Mouse (Mus musculus): ENCODE measurements at regions not wholly inside any gene's neighbourhood (a gene's known extent, or its start where the extent isn't known, plus 50 kb on each side); places are given as distances from the start of the nearest gene placed in this dataset.

DNA sequence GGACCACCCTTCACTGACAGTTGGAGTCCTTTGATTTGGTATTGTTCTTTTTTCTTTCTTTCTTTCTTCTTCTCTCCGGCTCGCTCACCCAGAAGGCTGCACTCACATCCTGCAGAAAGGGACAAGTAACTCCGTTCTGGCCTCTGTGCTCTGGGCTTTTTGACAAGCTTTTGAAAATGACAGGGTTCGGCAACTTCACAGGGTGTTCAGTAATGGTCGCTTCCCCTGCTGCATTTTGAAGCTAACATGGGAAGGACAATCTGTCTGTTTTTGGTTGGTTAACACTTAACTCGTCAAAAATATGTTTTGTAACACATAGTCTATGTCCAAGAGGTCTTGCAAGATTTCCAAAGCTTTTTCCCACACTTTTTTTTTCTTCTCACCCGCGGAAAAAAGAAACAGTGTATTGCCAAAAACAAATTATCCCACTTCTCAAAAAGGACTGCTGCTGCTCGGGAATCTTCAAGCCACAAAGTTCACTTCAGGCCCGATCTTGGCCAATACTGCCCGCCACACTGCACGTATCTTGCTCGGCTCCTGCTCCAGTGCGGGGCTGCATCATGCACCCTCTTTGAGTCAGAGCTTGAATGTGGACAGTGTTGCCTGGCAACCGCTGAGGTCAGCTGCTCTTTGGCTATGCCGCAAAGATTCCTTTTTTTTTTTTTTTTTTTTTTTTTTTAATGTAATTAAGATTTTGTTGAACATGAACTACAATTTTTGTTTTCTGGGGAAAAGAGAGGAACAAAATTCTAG is 209.4 kb upstream of the Inhba start:
- peak; percentile 97 for ATAC-seq (ENCODE audit: low FRiP score)
- Histone ChIP-seq H3K9me3 (ENCODE audit: control insufficient read depth, low read length) (no peaks in the 10 kb centered on the region), H3K27me3 (ENCODE audit: control insufficient read depth, insufficient read depth, low read length) (no peaks in the 10 kb centered on the region), H3K4me1 (ENCODE audit: control insufficient read depth, insufficient read depth, low read length) (no peaks in the 10 kb centered on the region), H3K27ac (ENCODE audit: low read depth, low read length) (no peak overlapping the region), H3K9ac (ENCODE audit: low read length) (no peak overlapping the region), H3K4me3 (ENCODE audit: low read depth, low read length) (no peak overlapping the region), H3K4me2 (no peak overlapping the region), H3K36me3 (ENCODE audit: control insufficient read depth, insufficient read depth, low read length) (no peaks in the 10 kb centered on the region)
- peak; percentile 86 for DNase-seq (ENCODE audit: low spot score, missing footprints)
- WGBS, result 51% methylated on average over 16 of the region's 16 CpGs

DNA sequence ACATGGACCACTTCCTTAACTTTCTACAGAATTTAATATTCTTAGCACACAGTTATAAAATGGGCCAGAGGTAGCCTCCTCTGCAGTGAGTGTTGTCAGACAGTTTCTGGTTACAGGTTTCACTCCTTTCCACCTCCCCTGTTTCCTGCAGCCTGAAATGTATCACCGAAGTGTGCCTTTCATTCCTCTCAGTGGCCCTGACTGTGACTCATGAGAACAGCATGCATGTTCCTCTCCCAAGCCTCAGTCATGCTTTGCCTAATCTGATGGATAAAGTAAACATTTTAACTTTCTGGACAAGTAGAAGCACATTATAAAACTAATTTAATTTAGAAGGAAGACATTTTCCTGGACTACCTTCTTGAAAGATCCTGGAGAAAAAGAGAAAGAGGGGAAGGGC is 207.7 kb upstream of the Inhba start:
- DNase-seq (ENCODE audit: low spot score, missing footprints) (no peak), ATAC-seq (ENCODE audit: low FRiP score) (no peak)
- Histone ChIP-seq H3K27me3 (ENCODE audit: control insufficient read depth, insufficient read depth, low read length) (no peaks in the 10 kb centered on the region), H3K36me3 (ENCODE audit: control insufficient read depth, insufficient read depth, low read length) (no peaks in the 10 kb centered on the region), H3K9ac (ENCODE audit: low read length) (no peak overlapping the region), H3K27ac (ENCODE audit: low read depth, low read length) (no peak overlapping the region), H3K4me1 (ENCODE audit: control insufficient read depth, insufficient read depth, low read length) (no peaks in the 10 kb centered on the region), H3K4me3 (ENCODE audit: low read depth, low read length) (no peak overlapping the region), H3K4me2 (no peak overlapping the region), H3K9me3 (ENCODE audit: control insufficient read depth, low read length) (no peaks in the 10 kb centered on the region)
- 88% methylated on average over 1 of the region's 1 CpGs for WGBS

GRCm38 (mm10) chr13:15806925-15807324 is 204.7 kb upstream of the Inhba start:
- Histone ChIP-seq H3K27me3 (ENCODE audit: control insufficient read depth, insufficient read depth, low read length) (no peaks in the 10 kb centered on the region), H3K36me3 (ENCODE audit: control insufficient read depth, insufficient read depth, low read length) (no peaks in the 10 kb centered on the region), H3K4me2 (no peak overlapping the region), H3K4me1 (ENCODE audit: control insufficient read depth, insufficient read depth, low read length) (no peaks in the 10 kb centered on the region), H3K4me3 (ENCODE audit: low read depth, low read length) (no peak overlapping the region), H3K27ac (ENCODE audit: low read depth, low read length) (no peak overlapping the region), H3K9ac (ENCODE audit: low read length) (no peak overlapping the region), H3K9me3 (ENCODE audit: control insufficient read depth, low read length) (no peaks in the 10 kb centered on the region)
- DNase-seq (ENCODE audit: low spot score, missing footprints), result no peak
- no peak for ATAC-seq (ENCODE audit: low FRiP score)
- 88% methylated on average over 4 of the region's 4 CpGs for WGBS

DNA sequence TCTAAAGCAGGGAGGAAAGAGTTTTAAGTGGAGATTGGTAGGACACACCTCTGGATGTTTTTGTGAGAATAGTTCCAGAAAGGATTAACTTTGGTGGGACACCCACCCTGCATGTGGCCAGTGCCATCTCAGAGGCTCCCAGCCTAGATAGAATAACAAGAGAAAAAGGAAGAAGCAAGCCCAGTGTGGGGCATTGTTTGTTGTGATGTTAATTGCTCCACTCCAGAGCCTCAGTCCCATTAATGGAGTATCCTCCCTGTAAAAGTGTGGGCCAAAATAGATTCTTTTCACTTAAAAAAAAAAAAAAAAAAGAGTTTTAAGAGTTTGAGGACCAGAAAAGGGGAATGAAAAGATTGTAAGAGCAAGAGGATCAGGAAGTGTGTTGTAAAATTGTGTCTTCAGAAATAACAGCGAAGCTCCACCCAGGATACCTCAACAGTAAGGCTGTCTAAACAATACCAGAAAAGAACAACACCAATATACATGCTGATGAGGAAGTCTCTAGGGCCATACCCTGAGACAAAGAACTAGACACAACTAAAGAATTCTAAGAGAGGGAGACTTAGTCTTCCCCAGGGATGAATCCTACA is 189.3 kb upstream of the Inhba start:
- H3K9me3 ChIP-seq (ENCODE audit: control insufficient read depth, low read length), result no peaks in the 10 kb centered on the region
- no peak overlapping the region for H3K9ac ChIP-seq (ENCODE audit: low read length)
- H3K27ac ChIP-seq (ENCODE audit: low read depth, low read length), result no peak overlapping the region
- no peak overlapping the region for H3K4me2 ChIP-seq
- H3K4me3 ChIP-seq (ENCODE audit: low read depth, low read length), result no peak overlapping the region
- ATAC-seq (ENCODE audit: low FRiP score) (no peak), DNase-seq (ENCODE audit: low spot score, missing footprints) (no peak)
- WGBS, result 56% methylated on average over 1 of the region's 1 CpGs
- no peaks in the 10 kb centered on the region for H3K4me1 ChIP-seq (ENCODE audit: control insufficient read depth, insufficient read depth, low read length)
- H3K27me3 ChIP-seq (ENCODE audit: control insufficient read depth, insufficient read depth, low read length), result no peaks in the 10 kb centered on the region
- H3K36me3 ChIP-seq (ENCODE audit: control insufficient read depth, insufficient read depth, low read length), result no peaks in the 10 kb centered on the region

- Histone ChIP-seq H3K9me3 (ENCODE audit: control insufficient read depth, low read length) (no peaks in the 10 kb centered on the region), H3K4me3 (ENCODE audit: low read depth, low read length) (no peak overlapping the region), H3K27me3 (ENCODE audit: control insufficient read depth, insufficient read depth, low read length) (no peaks in the 10 kb centered on the region), H3K4me2 (no peak overlapping the region), H3K9ac (ENCODE audit: low read length) (no peak overlapping the region), H3K4me1 (ENCODE audit: control insufficient read depth, insufficient read depth, low read length) (peaks cover 5% of the 10 kb centered on the region; the same call in 1 of the 2 replicates), H3K36me3 (ENCODE audit: control insufficient read depth, insufficient read depth, low read length) (no peaks in the 10 kb centered on the region), H3K27ac (ENCODE audit: low read depth, low read length) (no peak overlapping the region)
- ATAC-seq (ENCODE audit: low FRiP score) (no peak), DNase-seq (ENCODE audit: low spot score, missing footprints) (no peak)
Observed at GRCm38 (mm10) chr13:15845806-15846205, 165.8 kb upstream of the Inhba start.

DNA sequence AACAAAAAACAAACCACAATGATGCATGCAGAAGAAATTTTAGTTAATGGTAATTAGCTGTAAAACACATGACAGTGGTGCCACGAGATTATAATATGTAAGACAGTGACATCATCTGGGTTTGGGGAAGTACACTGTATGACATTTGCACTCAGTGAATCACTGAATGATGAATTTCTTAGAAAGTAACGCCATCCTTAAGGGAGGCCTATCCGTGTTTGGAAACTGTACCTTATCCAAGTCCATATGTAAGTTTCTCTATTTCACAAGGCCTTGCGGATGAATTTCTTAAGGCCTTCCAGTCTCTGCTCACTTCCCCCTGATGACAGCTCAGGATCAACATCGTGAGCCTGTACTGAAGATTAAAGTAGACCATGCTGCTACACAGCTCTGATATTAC is 163.6 kb upstream of the Inhba start:
- no peak overlapping the region for H3K9ac ChIP-seq (ENCODE audit: low read length)
- H3K9me3 ChIP-seq (ENCODE audit: control insufficient read depth, low read length), result no peaks in the 10 kb centered on the region
- H3K27me3 ChIP-seq (ENCODE audit: control insufficient read depth, insufficient read depth, low read length), result no peaks in the 10 kb centered on the region
- ATAC-seq (ENCODE audit: low FRiP score) (no peak), DNase-seq (ENCODE audit: low spot score, missing footprints) (no peak)
- no peak overlapping the region for H3K4me3 ChIP-seq (ENCODE audit: low read depth, low read length)
- H3K27ac ChIP-seq (ENCODE audit: low read depth, low read length), result no peak overlapping the region
- WGBS, result 89% methylated on average over 5 of the region's 5 CpGs
- no peaks in the 10 kb centered on the region for H3K36me3 ChIP-seq (ENCODE audit: control insufficient read depth, insufficient read depth, low read length)
- H3K4me2 ChIP-seq, result no peak overlapping the region
- peaks cover 5% of the 10 kb centered on the region; the same call in 1 of the 2 replicates for H3K4me1 ChIP-seq (ENCODE audit: control insufficient read depth, insufficient read depth, low read length)

- Histone ChIP-seq H3K36me3 (ENCODE audit: control insufficient read depth, insufficient read depth, low read length) (no peaks in the 10 kb centered on the region), H3K9me3 (ENCODE audit: control insufficient read depth, low read length) (no peaks in the 10 kb centered on the region), H3K4me3 (ENCODE audit: low read depth, low read length) (no peak overlapping the region), H3K27ac (ENCODE audit: low read depth, low read length) (no peak overlapping the region), H3K9ac (ENCODE audit: low read length) (no peak overlapping the region), H3K4me2 (no peak overlapping the region), H3K4me1 (ENCODE audit: control insufficient read depth, insufficient read depth, low read length) (peaks cover 5% of the 10 kb centered on the region; the same call in 1 of the 2 replicates), H3K27me3 (ENCODE audit: control insufficient read depth, insufficient read depth, low read length) (no peaks in the 10 kb centered on the region)
- 67% methylated on average over 3 of the region's 3 CpGs for WGBS
- DNase-seq (ENCODE audit: low spot score, missing footprints) (no peak), ATAC-seq (ENCODE audit: low FRiP score) (no peak)
Observed at GRCm38 (mm10) chr13:15849129-15849528, 162.5 kb upstream of the Inhba start.

DNA sequence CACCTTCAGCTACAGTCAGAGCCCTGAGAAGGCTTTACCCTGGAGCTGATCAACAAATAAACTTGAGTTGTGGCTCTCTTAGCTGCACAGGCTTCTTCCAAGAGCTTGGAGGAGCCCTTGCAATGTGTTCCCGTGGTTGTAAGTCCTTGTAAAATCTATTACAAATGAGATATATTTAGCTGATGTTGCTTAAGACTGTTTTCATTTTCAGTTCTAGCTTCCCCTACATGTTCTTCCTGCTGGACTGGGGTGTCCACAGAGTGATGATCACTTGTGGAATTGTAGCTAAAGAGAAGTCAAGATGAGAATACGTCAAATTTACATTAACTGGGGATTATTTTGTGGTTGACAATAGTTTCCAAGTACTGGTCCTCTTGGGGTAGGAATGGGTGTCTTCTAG is 161.3 kb upstream of the Inhba start:
- Histone ChIP-seq H3K4me1 (ENCODE audit: control insufficient read depth, insufficient read depth, low read length) (peaks cover 5% of the 10 kb centered on the region; the same call in 1 of the 2 replicates), H3K9ac (ENCODE audit: low read length) (no peak overlapping the region), H3K9me3 (ENCODE audit: control insufficient read depth, low read length) (no peaks in the 10 kb centered on the region), H3K4me3 (ENCODE audit: low read depth, low read length) (no peak overlapping the region), H3K4me2 (no peak overlapping the region), H3K27me3 (ENCODE audit: control insufficient read depth, insufficient read depth, low read length) (no peaks in the 10 kb centered on the region), H3K27ac (ENCODE audit: low read depth, low read length) (no peak overlapping the region), H3K36me3 (ENCODE audit: control insufficient read depth, insufficient read depth, low read length) (no peaks in the 10 kb centered on the region)
- WGBS, result 78% methylated on average over 2 of the region's 2 CpGs
- no peak for ATAC-seq (ENCODE audit: low FRiP score)
- no peak for DNase-seq (ENCODE audit: low spot score, missing footprints)

DNA sequence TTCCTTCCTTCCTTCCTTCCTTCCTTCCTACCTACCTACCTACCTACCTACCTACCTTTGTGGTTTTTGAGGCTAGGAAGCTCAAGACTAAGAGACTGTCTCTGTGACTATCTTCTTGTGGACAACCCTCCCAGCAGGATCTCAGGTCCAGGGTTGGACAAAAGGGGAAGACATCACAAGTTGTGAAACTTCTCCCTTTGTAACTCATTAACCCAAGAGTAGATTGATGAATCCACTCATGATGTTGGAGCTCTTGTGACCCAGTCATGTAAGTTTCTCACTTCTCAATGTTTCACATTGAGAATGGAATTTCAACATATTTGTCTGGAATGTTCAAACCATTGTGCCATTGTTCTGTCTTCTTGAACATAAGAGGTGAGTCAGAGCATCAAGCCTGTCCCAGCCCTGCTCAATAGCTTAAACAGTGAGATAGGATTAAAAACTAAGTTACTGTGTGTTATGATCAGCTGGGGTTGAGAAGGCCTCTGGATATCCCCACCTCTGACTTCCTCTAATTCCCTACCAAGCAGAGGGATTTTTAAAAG is 158.6 kb upstream of the Inhba start:
- DNase-seq (ENCODE audit: low spot score, missing footprints), result no peak
- Histone ChIP-seq H3K9ac (ENCODE audit: low read length) (no peak overlapping the region), H3K27me3 (ENCODE audit: control insufficient read depth, insufficient read depth, low read length) (no peaks in the 10 kb centered on the region), H3K9me3 (ENCODE audit: control insufficient read depth, low read length) (no peaks in the 10 kb centered on the region), H3K36me3 (ENCODE audit: control insufficient read depth, insufficient read depth, low read length) (no peaks in the 10 kb centered on the region), H3K27ac (ENCODE audit: low read depth, low read length) (no peak overlapping the region), H3K4me2 (no peak overlapping the region), H3K4me1 (ENCODE audit: control insufficient read depth, insufficient read depth, low read length) (peaks cover 5% of the 10 kb centered on the region; the same call in 1 of the 2 replicates), H3K4me3 (ENCODE audit: low read depth, low read length) (no peak overlapping the region)
- no peak for ATAC-seq (ENCODE audit: low FRiP score)

Measured in midbrain, embryonic 11.5 days (tissue).